Mouse (Mus musculus): ENCODE data around the gene Gm49333. TPM values are rescaled to one million over a fixed set of nuclear protein-coding genes. Genes with fewer than 3 reads are reported as not detected.

The Gm49333 gene
- polyA plus RNA-seq, 1 experiment from 2014 or later, result not detected

MicroRNA genes within 50 kb of the gene (microRNA counts, 519-probe panel; counts per million panel counts)
- microRNA mmu-miR-1224, result 2,614 counts per million, percentile 45 among the panel's probes with 10 or more counts

Small RNA genes within 50 kb of the gene (microRNA-seq; reads per million reads assigned to microRNA genes)
- gene Mir1224, result 74.3 reads per million, percentile 48 among the genes with 10 or more reads in this experiment

Other genes with a start within 250 kb of the Gm49333 start
- gene Abcc5, start 185.2 kb upstream of the Gm49333 start, polyA plus RNA-seq (2015; fragmentation: Nextera tagmentation; extraction: Ambion mirVana), result 137 and 143 TPM in 2 replicates
- 101 TPM in 2 replicates for gene Eif2b5, start 112.8 kb upstream of the Gm49333 start, polyA plus RNA-seq (2015; fragmentation: Nextera tagmentation; extraction: Ambion mirVana)
- gene Dvl3, start 94.6 kb upstream of the Gm49333 start, polyA plus RNA-seq (2015; fragmentation: Nextera tagmentation; extraction: Ambion mirVana), result 37.5 and 44.3 TPM in 2 replicates
- gene Ap2m1, start 76.1 kb upstream of the Gm49333 start, polyA plus RNA-seq (2015; fragmentation: Nextera tagmentation; extraction: Ambion mirVana), result 1,171 and 1,212 TPM in 2 replicates
- 80.6 and 81.7 TPM in 2 replicates for gene Abcf3, start 63.0 kb upstream of the Gm49333 start, polyA plus RNA-seq (2015; fragmentation: Nextera tagmentation; extraction: Ambion mirVana)
- 28.7 and 33.4 TPM in 2 replicates for gene Vwa5b2, start 22.1 kb upstream of the Gm49333 start, polyA plus RNA-seq (2015; fragmentation: Nextera tagmentation; extraction: Ambion mirVana)
- 10.7 and 11.0 TPM in 2 replicates for gene Eef1akmt4, start within 50 bp of the Gm49333 start, polyA plus RNA-seq (2015; fragmentation: Nextera tagmentation; extraction: Ambion mirVana)
- gene Alg3, start 125 bp downstream of the Gm49333 start, polyA plus RNA-seq (2015; fragmentation: Nextera tagmentation; extraction: Ambion mirVana), result 36.5 and 46.2 TPM in 2 replicates
- 42.6 and 43.0 TPM in 2 replicates for gene Camk2n2, start 9.7 kb downstream of the Gm49333 start, polyA plus RNA-seq (2015; fragmentation: Nextera tagmentation; extraction: Ambion mirVana)
- 15.1 and 18.1 TPM in 2 replicates for gene Ece2, start 18.2 kb downstream of the Gm49333 start, polyA plus RNA-seq (2015; fragmentation: Nextera tagmentation; extraction: Ambion mirVana)
- gene Psmd2, start 40.0 kb downstream of the Gm49333 start, polyA plus RNA-seq (2015; fragmentation: Nextera tagmentation; extraction: Ambion mirVana), result 342 and 357 TPM in 2 replicates
- gene Eif4g1, start 56.7 kb downstream of the Gm49333 start, polyA plus RNA-seq (2015; fragmentation: Nextera tagmentation; extraction: Ambion mirVana), result 145 and 148 TPM in 2 replicates
- gene Fam131a, start 81.6 kb downstream of the Gm49333 start, polyA plus RNA-seq (2015; fragmentation: Nextera tagmentation; extraction: Ambion mirVana), result 45.5 and 47.5 TPM in 2 replicates
- 89.0 and 89.8 TPM in 2 replicates for gene Polr2h, start 106.1 kb downstream of the Gm49333 start, polyA plus RNA-seq (2015; fragmentation: Nextera tagmentation; extraction: Ambion mirVana)
- 33.7 and 36.0 TPM in 2 replicates for gene Clcn2, start 106.1 kb downstream of the Gm49333 start, polyA plus RNA-seq (2015; fragmentation: Nextera tagmentation; extraction: Ambion mirVana)
- gene Chrd, start 121.5 kb downstream of the Gm49333 start, polyA plus RNA-seq (2015; fragmentation: Nextera tagmentation; extraction: Ambion mirVana), result 6.3 and 6.5 TPM in 2 replicates
- 0.85 and 1.4 TPM in 2 replicates for gene Thpo, start 122.9 kb downstream of the Gm49333 start, polyA plus RNA-seq (2015; fragmentation: Nextera tagmentation; extraction: Ambion mirVana)